Mouse (Mus musculus) bone marrow macrophage, adult 2 months (primary cell): ENCODE results near the gene Fndc5.

Experiments used
- CTCF ChIP-seq: IDR thresholded peaks from 2 replicates; pipeline ENCODE4 v1.5.1; 2012; ENCODE audit warnings: low read depth, mild to moderate bottlenecking, low read length, moderate library complexity
- POLR2A ChIP-seq: IDR thresholded peaks from 2 replicates; pipeline ENCODE4 v1.6.1; 2012; ENCODE audit warnings: mild to moderate bottlenecking, low read depth, low read length, borderline replicate concordance

- no peak for TF ChIP-seq CTCF
- no peak for TF ChIP-seq POLR2A
Measured at GRCm38 (mm10) chr4:129172529-129172928, 35.7 kb downstream of the Fndc5 start.
